Mouse (Mus musculus) forebrain, embryonic 11.5 days (tissue): ENCODE results near the gene Jam3. TPM values are rescaled to one million over a fixed set of nuclear protein-coding genes. Genes with fewer than 3 reads are reported as not detected.
A peak's percentile ranks its signal among the peaks of the same experiment; 100 is the strongest.

Experiments
- ATAC-seq: fragments of 200-750 bp; cut with Nextera tagmentation; replicated peaks from 2 replicates; pipeline ENCODE4 v1.8.0; 2017; ENCODE audit warnings: moderate TSS enrichment; ENCODE audit not compliant: low FRiP score
- DNase-seq: peaks from one replicate; pipeline ENCODE4 v3.0.0-alpha.2; 2017; ENCODE audit warnings: low spot score
- H3K27ac ChIP-seq: fragments of 300-500 bp; sonication (generic); 2 replicates; pipeline ENCODE4 v1.5.1; 2014; ENCODE audit warnings: low read depth, low read length
- H3K27me3 ChIP-seq: fragments of 300-500 bp; sonication (generic); 2 replicates; pipeline ENCODE4 v1.6.1; 2014; ENCODE audit warnings: mild to moderate bottlenecking, low read length, mixed read lengths; ENCODE audit not compliant: control insufficient read depth, insufficient read depth
- H3K36me3 ChIP-seq: fragments of 300-500 bp; sonication (generic); 2 replicates; pipeline ENCODE4 v1.6.1; 2014; ENCODE audit warnings: mild to moderate bottlenecking, low read length, moderate library complexity, mixed read lengths; ENCODE audit not compliant: control insufficient read depth, insufficient read depth
- H3K4me1 ChIP-seq: fragments of 300-500 bp; sonication (generic); replicated peaks from 2 replicates; pipeline ENCODE4 v1.6.1; 2014; ENCODE audit warnings: low read length, mixed read lengths; ENCODE audit not compliant: control insufficient read depth, insufficient read depth
- H3K4me2 ChIP-seq: fragments of 300-500 bp; sonication (generic); 2 replicates; pipeline ENCODE4 v1.6.1; 2014; ENCODE audit warnings: low read depth, mild to moderate bottlenecking, low read length, moderate library complexity, mixed read lengths; ENCODE audit not compliant: severe bottlenecking
- H3K4me3 ChIP-seq: fragments of 300-500 bp; sonication (generic); 2 replicates; pipeline ENCODE4 v1.5.1; 2014; ENCODE audit warnings: low read depth, low read length
- H3K9ac ChIP-seq: fragments of 300-500 bp; sonication (generic); 2 replicates; pipeline ENCODE4 v1.6.1; 2014; ENCODE audit warnings: low read length
- H3K9me3 ChIP-seq: fragments of 300-500 bp; sonication (generic); 2 replicates; pipeline ENCODE4 v1.6.1; 2016; ENCODE audit warnings: low read length, mixed read lengths; ENCODE audit not compliant: control insufficient read depth
- WGBS: fragments of 180-500 bp; shearing (Covaris S2); extraction: QIAGEN DNeasy Blood & Tissue Kit; methylation state at CpG from one replicate; pipeline ENCODE4 v1.1.7; 2014; 5-methylcytosine and 5-hydroxymethylcytosine counted together
- polyA plus RNA-seq: library from polyadenylated mRNA; unstranded; fragments of >200 nt; fragmentation: Nextera tagmentation; extraction: Ambion mirVana; gene quantifications from 2 replicates; pipeline ENCODE4 v1.2.1, GENCODE M21; 2014

The Jam3 gene
- polyA plus RNA-seq, 1 experiment from 2014 or later = 176 TPM

GRCm38 (mm10) chr9:27191501-27191981, 36.3 kb upstream of the Jam3 start:
- no peaks in the 10 kb centered on the region for H3K27me3 ChIP-seq
- DNase-seq (peak; percentile 57), ATAC-seq (peak; percentile 66)
- no peak overlapping the region for H3K4me3 ChIP-seq
- H3K4me1 ChIP-seq = peaks cover 4% of the 10 kb centered on the region
- WGBS = 4% methylated on average over 7 of the region's 7 CpGs
- no peaks in the 10 kb centered on the region for H3K36me3 ChIP-seq
- peak overlapping the region; percentile 51 for H3K4me2 ChIP-seq
- peak overlapping the region; percentile 47; the same call in 1 of the 2 replicates for H3K27ac ChIP-seq
- no peaks in the 10 kb centered on the region for H3K9me3 ChIP-seq
- peak overlapping the region; percentile 28; the same call in 1 of the 2 replicates for H3K9ac ChIP-seq

DNA sequence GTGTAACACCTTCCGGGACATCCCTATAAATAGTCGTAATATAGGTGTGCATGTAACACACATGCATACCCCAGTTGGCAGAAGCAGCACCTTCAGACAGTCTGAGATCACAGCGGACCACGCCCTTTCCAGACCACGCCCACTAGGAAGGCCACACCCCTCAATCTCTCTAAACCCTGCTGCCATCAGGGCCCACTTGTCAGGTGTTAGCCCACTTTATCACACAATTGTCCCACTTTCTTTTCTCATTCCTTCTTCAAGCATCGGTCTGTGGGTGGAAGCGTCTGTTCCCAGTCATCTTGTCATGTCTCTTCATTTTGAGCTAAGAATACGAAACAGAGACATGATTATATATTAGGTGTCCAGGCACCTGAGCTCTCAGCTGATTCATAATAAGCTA, 35.2 kb upstream of the Jam3 start:
- ATAC-seq = no peak
- Histone ChIP-seq H3K36me3 (no peaks in the 10 kb centered on the region), H3K9ac (no peak overlapping the region), H3K4me2 (no peak overlapping the region), H3K9me3 (no peaks in the 10 kb centered on the region), H3K4me1 (peaks cover 4% of the 10 kb centered on the region), H3K4me3 (no peak overlapping the region), H3K27ac (no peak overlapping the region), H3K27me3 (no peaks in the 10 kb centered on the region)
- no peak for DNase-seq
- 78% methylated on average over 8 of the region's 8 CpGs for WGBS

DNA sequence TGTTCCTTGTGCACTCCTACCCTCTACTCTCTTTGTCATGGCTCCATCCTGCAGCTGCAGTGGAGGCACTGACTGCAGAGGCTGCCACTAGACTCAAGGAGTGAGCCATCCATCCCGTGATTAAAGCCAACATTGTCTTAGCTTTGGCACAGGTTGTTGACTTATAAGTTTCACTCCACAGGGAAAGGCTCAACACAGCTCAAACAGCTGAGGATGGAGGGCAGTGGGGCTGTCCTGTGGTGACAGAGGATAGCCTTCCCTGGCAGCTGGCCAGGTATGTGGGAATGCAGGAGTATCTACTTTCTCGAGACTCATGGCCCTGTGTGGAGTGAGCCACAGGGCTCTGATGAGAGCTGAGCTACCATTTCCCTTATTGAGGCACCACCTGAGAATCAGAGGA, 34.1 kb upstream of the Jam3 start:
- no peak overlapping the region for H3K4me3 ChIP-seq
- DNase-seq (no peak), ATAC-seq (no peak)
- no peak overlapping the region for H3K4me2 ChIP-seq
- H3K27me3 ChIP-seq = no peaks in the 10 kb centered on the region
- H3K4me1 ChIP-seq = peaks cover 4% of the 10 kb centered on the region
- H3K9ac ChIP-seq = no peak overlapping the region
- WGBS = 98% methylated on average over 2 of the region's 2 CpGs
- no peak overlapping the region for H3K27ac ChIP-seq
- H3K9me3 ChIP-seq = no peaks in the 10 kb centered on the region
- H3K36me3 ChIP-seq = no peaks in the 10 kb centered on the region

GRCm38 (mm10) chr9:27188677-27189241, 33.5 kb upstream of the Jam3 start:
- H3K27ac ChIP-seq = no peak overlapping the region
- ATAC-seq (no peak), DNase-seq (no peak)
- no peaks in the 10 kb centered on the region for H3K36me3 ChIP-seq
- no peaks in the 10 kb centered on the region for H3K27me3 ChIP-seq
- no peak overlapping the region for H3K9ac ChIP-seq
- 84% methylated on average over 7 of the region's 7 CpGs for WGBS
- H3K4me3 ChIP-seq = no peak overlapping the region
- H3K4me1 ChIP-seq = peaks cover 4% of the 10 kb centered on the region
- no peak overlapping the region for H3K4me2 ChIP-seq
- H3K9me3 ChIP-seq = no peaks in the 10 kb centered on the region

GRCm38 (mm10) chr9:27185820-27186219, 30.6 kb upstream of the Jam3 start:
- Histone ChIP-seq H3K4me3 (no peak overlapping the region), H3K4me2 (no peak overlapping the region), H3K9ac (peak overlapping the region; percentile 12; the same call in 1 of the 2 replicates), H3K4me1 (no peaks in the 10 kb centered on the region), H3K27me3 (no peaks in the 10 kb centered on the region), H3K36me3 (no peaks in the 10 kb centered on the region), H3K9me3 (no peaks in the 10 kb centered on the region), H3K27ac (no peak overlapping the region)
- no peak for DNase-seq
- ATAC-seq = no peak

DNA sequence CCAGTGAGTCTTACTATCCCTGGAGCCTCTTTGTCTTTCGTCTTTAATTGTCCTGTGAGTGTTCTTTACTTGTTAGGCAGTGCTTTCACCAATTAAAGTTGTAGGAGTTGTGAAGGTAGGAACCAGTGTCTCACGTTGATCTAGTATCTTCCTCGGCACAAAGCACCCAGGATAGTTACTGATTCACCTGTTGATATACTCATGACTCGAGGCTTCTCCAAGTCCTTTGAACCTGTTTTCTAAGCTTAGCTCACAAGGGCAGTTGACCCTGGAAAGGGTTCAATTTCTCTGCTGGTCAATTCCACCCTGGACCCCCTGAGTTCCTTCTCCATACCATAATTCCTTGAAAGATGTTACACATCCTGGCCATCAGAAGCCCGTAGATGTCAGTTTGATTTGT, 26.9 kb upstream of the Jam3 start:
- no peak for DNase-seq
- H3K27ac ChIP-seq = no peak overlapping the region
- H3K4me2 ChIP-seq = no peak overlapping the region
- no peak overlapping the region for H3K9ac ChIP-seq
- no peak for ATAC-seq
- no peaks in the 10 kb centered on the region for H3K4me1 ChIP-seq
- H3K27me3 ChIP-seq = no peaks in the 10 kb centered on the region
- H3K36me3 ChIP-seq = no peaks in the 10 kb centered on the region
- 81% methylated on average over 5 of the region's 5 CpGs for WGBS
- H3K9me3 ChIP-seq = no peaks in the 10 kb centered on the region
- H3K4me3 ChIP-seq = no peak overlapping the region

- no peaks in the 10 kb centered on the region for H3K4me1 ChIP-seq
- H3K4me2 ChIP-seq = no peak overlapping the region
- H3K27ac ChIP-seq = no peak overlapping the region
- no peak overlapping the region for H3K4me3 ChIP-seq
- ATAC-seq (no peak), DNase-seq (no peak)
- no peaks in the 10 kb centered on the region for H3K36me3 ChIP-seq
- H3K9ac ChIP-seq = no peak overlapping the region
- no peaks in the 10 kb centered on the region for H3K27me3 ChIP-seq
- 63% methylated on average over 3 of the region's 3 CpGs for WGBS
- H3K9me3 ChIP-seq = no peaks in the 10 kb centered on the region
These were observed 25.3 kb upstream of the Jam3 start for GRCm38 (mm10) chr9:27180492-27180891.

DNA sequence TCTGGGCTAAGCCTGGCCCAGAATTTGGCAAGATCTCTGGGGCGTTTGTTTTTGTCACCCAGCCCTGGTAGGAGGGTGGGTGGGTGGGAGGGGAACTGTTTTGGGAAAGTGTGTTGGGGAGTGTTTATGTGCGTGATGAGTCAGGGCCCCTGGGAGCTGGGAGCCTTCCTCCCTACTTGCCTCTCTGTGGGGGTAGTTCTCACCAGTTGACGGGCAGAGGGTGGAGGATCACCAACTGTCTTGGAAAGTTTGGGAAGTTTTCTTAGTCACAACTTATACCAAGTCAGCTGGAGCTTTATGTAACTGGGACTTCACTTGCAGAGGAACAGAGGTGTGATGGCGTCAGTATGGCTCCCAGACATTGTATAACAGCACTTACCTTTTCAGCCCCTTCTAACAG, 23.7 kb upstream of the Jam3 start:
- Histone ChIP-seq H3K27me3 (no peaks in the 10 kb centered on the region), H3K4me2 (no peak overlapping the region), H3K27ac (no peak overlapping the region), H3K9me3 (no peaks in the 10 kb centered on the region), H3K9ac (no peak overlapping the region), H3K4me1 (peaks cover 3% of the 10 kb centered on the region; the same call in 1 of the 2 replicates), H3K36me3 (no peaks in the 10 kb centered on the region), H3K4me3 (no peak overlapping the region)
- no peak for DNase-seq
- ATAC-seq = no peak
- WGBS = 75% methylated on average over 4 of the region's 4 CpGs

DNA sequence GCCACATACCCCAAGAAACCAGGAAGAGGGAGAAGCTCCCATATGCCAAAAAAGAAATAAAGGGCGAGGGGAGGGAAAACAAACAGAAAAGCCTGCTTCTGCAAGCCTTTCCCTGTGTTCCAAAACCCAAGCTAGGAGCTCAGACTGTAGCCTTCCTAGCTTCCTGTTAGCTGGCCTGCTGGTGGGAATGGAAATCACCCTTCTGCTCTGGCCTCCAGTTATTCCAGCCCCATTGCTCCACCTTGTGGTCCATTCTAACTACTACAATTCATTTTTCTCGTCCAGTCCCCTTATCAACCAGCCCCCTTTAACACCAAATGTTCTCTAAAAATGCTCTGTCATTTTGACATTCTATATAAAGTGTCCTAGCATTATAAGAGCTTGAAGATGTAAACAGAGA, 20.9 kb upstream of the Jam3 start:
- Histone ChIP-seq H3K9me3 (no peaks in the 10 kb centered on the region), H3K4me3 (no peak overlapping the region), H3K9ac (no peak overlapping the region), H3K36me3 (no peaks in the 10 kb centered on the region), H3K4me1 (peaks cover 3% of the 10 kb centered on the region; the same call in 1 of the 2 replicates), H3K27ac (no peak overlapping the region), H3K4me2 (no peak overlapping the region), H3K27me3 (no peaks in the 10 kb centered on the region)
- 0% methylated on average over 2 of the region's 2 CpGs for WGBS
- ATAC-seq (peak; percentile 63), DNase-seq (peak; percentile 74)
